Mouse (Mus musculus) embryonic facial prominence, embryonic 11.5 days (tissue): ENCODE results near the gene Cdkn3. TPM values are rescaled to one million over a fixed set of nuclear protein-coding genes. Genes with fewer than 3 reads are reported as not detected.

ENCODE experiments used
- polyA plus RNA-seq: library from polyadenylated mRNA; unstranded; fragments of >200 nt; fragmentation: Nextera tagmentation; extraction: Ambion mirVana; gene quantifications from 2 replicates; pipeline ENCODE4 v1.2.1, GENCODE M21; 2014

Cdkn3 gene
- polyA plus RNA-seq, 1 experiment from 2014 or later = 47.5 TPM

Other genes with a start within 250 kb of the Cdkn3 start
- gene Cnih1, start 27.9 kb downstream of the Cdkn3 start, polyA plus RNA-seq = 221 and 235 TPM in 2 replicates
- gene Gmfb, start 61.7 kb downstream of the Cdkn3 start, polyA plus RNA-seq = 107 and 117 TPM in 2 replicates
- 32.1 and 33.9 TPM in 2 replicates for gene Cgrrf1, start 71.6 kb downstream of the Cdkn3 start, polyA plus RNA-seq
- 3.5 and 3.6 TPM in 2 replicates for gene Samd4, start 122.3 kb downstream of the Cdkn3 start, polyA plus RNA-seq